Mouse (Mus musculus) E14TG2a.4 (cell line): Measurements from ENCODE around the gene Tmem132d.

Experiments used
- H3K27me3 ChIP-seq: 2 replicates; pipeline ENCODE4 v1.6.1; 2014; ENCODE audit warnings: low read length, control low read depth; ENCODE audit not compliant: insufficient read depth
- H3K36me3 ChIP-seq: 2 replicates; pipeline ENCODE4 v1.6.1; 2014; ENCODE audit warnings: low read length, control low read depth; ENCODE audit not compliant: insufficient read depth
- H3K4me1 ChIP-seq: replicated peaks from 2 replicates; pipeline ENCODE4 v1.6.1; 2014; ENCODE audit warnings: low read depth, low read length, control low read depth
- H3K4me3 ChIP-seq: replicated peaks from 2 replicates; pipeline ENCODE4 v1.5.1; 2014; ENCODE audit warnings: mild to moderate bottlenecking, low read length
- H3K9me3 ChIP-seq: 2 replicates; pipeline ENCODE4 v1.6.1; 2014; ENCODE audit warnings: low read length, control low read depth
- CTCF ChIP-seq: conservative IDR thresholded peaks from 2 replicates; pipeline ENCODE4 v1.5.1; 2014; ENCODE audit warnings: low read length
- NANOG ChIP-seq: IDR thresholded peaks from 2 replicates; pipeline ENCODE4 v1.6.1; 2014; ENCODE audit warnings: borderline replicate concordance, low read length, mixed read lengths
- POU5F1 ChIP-seq: IDR thresholded peaks from 2 replicates; pipeline ENCODE4 v1.6.1; 2014; ENCODE audit warnings: low read length, borderline replicate concordance

The Tmem132d gene

DNA sequence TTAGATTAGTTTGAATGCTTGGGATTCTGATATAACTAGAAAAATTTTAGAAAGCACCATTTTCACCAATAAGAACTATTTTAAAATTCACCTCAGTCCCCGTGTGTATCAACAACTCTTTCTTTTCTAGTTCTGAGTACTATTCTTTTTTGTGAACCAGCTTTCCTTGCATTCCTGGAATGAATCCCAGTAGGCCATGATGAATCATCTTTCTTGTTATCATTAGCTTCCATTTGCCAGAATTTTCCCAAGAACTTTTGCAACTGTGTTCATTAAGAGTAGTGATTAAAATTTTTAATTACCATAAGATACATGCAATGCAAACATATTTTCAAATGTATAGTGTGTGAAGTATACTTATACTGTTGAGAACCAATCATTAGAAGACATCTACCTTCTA, 537.7 kb downstream of the Tmem132d start:
- no peak overlapping the region for H3K4me3 ChIP-seq
- no peaks in the 10 kb centered on the region for H3K9me3 ChIP-seq
- H3K4me1 ChIP-seq, result no peaks in the 10 kb centered on the region
- TF ChIP-seq NANOG (no peak), POU5F1 (no peak), CTCF (no peak)
- H3K27me3 ChIP-seq, result no peaks in the 10 kb centered on the region
- no peaks in the 10 kb centered on the region for H3K36me3 ChIP-seq

DNA sequence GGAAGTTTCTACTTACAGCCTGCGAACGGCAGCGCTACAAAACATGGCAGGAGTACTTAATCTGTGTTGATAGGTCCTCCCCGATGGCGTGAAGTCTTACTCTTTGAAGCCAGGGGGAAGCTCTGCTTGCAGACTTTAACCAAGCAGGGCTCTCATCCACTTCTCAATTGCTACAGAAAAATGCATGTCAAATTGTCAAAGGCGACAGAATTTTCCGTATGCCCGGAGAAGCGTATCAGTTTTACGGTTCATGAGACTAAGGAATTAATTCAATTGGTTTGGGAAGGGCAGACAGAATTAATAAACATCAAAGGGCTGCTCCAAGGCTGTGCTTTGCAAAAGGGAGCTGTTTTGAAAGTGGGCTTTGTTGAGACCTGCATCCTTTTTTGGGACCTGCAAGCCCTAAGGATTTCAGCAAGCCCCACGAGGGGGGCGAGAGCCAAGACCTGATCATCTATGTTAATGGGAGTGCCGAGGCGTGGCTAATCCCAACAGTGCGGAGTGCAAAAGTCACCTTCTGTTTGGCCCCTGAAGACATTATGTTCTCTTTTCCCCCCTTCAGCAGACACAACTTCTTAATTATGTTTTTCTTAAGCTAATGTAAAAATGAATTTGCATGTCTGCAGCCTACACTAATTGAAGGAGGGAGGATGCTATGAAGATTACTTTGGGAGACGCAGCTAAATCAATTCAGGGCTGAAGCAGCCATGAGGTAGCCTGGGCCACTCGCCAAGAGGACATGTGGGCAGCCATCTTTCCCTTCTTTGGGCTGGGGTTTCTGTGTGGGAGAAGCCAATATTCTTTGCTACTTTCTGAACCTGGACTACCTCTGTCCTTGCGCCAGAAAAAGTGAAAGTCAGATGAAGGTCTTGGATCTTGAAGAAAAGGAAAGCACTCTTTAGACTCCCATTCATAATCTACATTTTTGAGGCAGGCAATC, 547.0 kb downstream of the Tmem132d start:
- Histone ChIP-seq H3K9me3 (peaks cover 10% of the 10 kb centered on the region), H3K36me3 (no peaks in the 10 kb centered on the region), H3K4me1 (no peaks in the 10 kb centered on the region), H3K27me3 (no peaks in the 10 kb centered on the region), H3K4me3 (no peak overlapping the region)
- TF ChIP-seq CTCF, result no peak
- TF ChIP-seq POU5F1, result no peak
- TF ChIP-seq NANOG, result no peak

DNA sequence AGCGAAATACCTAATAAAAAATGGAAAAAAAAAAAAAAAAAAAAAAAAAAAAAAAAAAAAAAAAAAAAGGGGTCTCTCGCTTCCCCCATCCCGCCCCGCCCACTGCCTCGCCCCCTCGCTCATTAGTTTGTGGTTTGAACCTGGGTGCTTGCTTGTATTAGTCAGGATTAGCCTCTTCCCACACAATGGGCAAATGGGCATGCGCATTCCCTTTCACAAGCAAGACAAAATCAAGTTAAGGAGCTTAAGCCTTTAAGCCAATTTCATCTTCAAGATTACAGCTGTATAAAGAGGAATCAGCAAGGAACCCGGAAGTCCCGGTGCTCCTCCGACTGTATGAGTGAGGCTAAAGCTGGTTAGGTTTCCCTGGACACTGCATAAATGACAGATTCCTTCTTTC, 549.9 kb downstream of the Tmem132d start:
- H3K9me3 ChIP-seq, result peaks cover 10% of the 10 kb centered on the region
- H3K4me1 ChIP-seq, result no peaks in the 10 kb centered on the region
- H3K36me3 ChIP-seq, result no peaks in the 10 kb centered on the region
- no peaks in the 10 kb centered on the region for H3K27me3 ChIP-seq
- no peak overlapping the region for H3K4me3 ChIP-seq
- TF ChIP-seq POU5F1 (no peak), NANOG (no peak), CTCF (no peak)

DNA sequence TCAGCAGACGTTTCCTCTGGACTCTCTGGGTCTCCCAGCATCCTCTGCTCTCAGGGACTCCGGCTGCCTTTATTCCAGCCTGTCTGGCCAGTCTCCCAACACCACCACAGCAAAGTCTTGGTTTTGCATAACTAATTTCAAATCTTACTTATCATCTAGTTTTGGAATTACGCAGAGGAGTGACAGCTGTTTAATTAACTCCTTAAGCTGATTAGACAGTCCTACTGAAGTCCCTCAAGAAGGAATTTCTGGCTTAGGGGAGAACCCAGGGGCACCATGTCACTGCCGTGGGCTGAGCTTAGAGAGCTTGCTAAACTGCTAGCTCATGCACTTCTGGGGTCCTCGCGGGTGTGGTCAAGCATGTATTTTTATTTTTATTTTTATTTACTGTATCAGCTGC, 558.4 kb downstream of the Tmem132d start:
- no peaks in the 10 kb centered on the region for H3K36me3 ChIP-seq
- H3K4me3 ChIP-seq, result no peak overlapping the region
- TF ChIP-seq CTCF (no peak), NANOG (no peak), POU5F1 (no peak)
- no peaks in the 10 kb centered on the region for H3K9me3 ChIP-seq
- no peaks in the 10 kb centered on the region for H3K4me1 ChIP-seq
- H3K27me3 ChIP-seq, result no peaks in the 10 kb centered on the region; the same call in 1 of the 2 replicates

DNA sequence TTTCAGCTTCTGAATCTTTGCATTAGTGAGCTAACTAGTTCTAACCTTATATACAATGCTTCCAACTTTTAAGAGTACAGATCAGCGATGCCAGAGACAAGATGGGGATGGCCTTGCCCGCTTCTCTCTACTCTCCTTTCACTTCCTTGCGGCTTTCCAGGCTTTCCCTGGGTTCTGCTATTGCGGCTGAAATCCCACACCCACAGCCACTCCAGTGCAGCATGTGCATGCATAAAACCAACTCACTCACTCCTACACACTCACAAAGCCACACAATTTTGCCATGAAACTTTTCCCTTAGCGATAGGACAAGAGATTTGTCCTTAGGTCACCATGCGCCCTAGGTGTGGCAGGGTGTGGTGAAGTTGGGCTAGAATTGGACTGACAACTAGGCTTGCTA, 567.7 kb downstream of the Tmem132d start:
- no peaks in the 10 kb centered on the region for H3K36me3 ChIP-seq
- no peaks in the 10 kb centered on the region for H3K4me1 ChIP-seq
- no peak for TF ChIP-seq CTCF
- no peak for TF ChIP-seq POU5F1
- TF ChIP-seq NANOG, result no peak
- no peaks in the 10 kb centered on the region; the same call in 1 of the 2 replicates for H3K27me3 ChIP-seq
- no peaks in the 10 kb centered on the region for H3K9me3 ChIP-seq
- H3K4me3 ChIP-seq, result no peak overlapping the region

- no peaks in the 10 kb centered on the region for H3K27me3 ChIP-seq
- TF ChIP-seq POU5F1, result no peak
- TF ChIP-seq NANOG, result no peak
- no peak for TF ChIP-seq CTCF
- H3K4me1 ChIP-seq, result no peaks in the 10 kb centered on the region
- no peaks in the 10 kb centered on the region for H3K9me3 ChIP-seq
- no peak overlapping the region for H3K4me3 ChIP-seq
- H3K36me3 ChIP-seq, result no peaks in the 10 kb centered on the region
These were observed 573.2 kb downstream of the Tmem132d start for GRCm38 (mm10) chr5:127859719-127860118.

DNA sequence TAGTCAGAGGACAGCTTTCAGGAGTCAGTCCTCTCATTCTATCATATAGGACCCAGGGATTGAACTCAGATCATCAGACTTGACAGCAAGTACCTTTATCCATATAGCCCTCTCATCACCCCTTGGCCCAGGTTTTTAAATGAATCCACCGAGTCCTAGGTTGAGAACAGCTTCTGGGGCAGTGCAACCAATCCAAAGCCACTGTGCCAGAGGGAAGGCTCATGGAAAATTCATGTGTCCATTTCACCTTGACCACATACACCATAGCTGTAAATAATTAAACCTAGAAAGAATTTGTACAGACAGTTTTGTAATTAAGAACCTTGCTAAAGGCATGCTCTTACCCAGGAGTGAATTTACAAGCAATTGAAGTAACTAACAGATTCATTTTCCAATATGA, 580.6 kb downstream of the Tmem132d start:
- no peaks in the 10 kb centered on the region for H3K27me3 ChIP-seq
- no peaks in the 10 kb centered on the region for H3K4me1 ChIP-seq
- H3K4me3 ChIP-seq, result no peak overlapping the region
- no peak for TF ChIP-seq NANOG
- no peak for TF ChIP-seq POU5F1
- TF ChIP-seq CTCF, result no peak
- peaks cover 5% of the 10 kb centered on the region for H3K9me3 ChIP-seq
- no peaks in the 10 kb centered on the region for H3K36me3 ChIP-seq

GRCm38 (mm10) chr5:127831791-127832190, 601.1 kb downstream of the Tmem132d start:
- Histone ChIP-seq H3K9me3 (peaks cover 22% of the 10 kb centered on the region), H3K4me1 (no peaks in the 10 kb centered on the region), H3K4me3 (no peak overlapping the region), H3K36me3 (no peaks in the 10 kb centered on the region), H3K27me3 (no peaks in the 10 kb centered on the region)
- no peak for TF ChIP-seq POU5F1
- no peak for TF ChIP-seq NANOG
- TF ChIP-seq CTCF, result no peak
